Comparison of ENCODE assay signal across 8 mouse cellular contexts in the genomic region with DNA sequence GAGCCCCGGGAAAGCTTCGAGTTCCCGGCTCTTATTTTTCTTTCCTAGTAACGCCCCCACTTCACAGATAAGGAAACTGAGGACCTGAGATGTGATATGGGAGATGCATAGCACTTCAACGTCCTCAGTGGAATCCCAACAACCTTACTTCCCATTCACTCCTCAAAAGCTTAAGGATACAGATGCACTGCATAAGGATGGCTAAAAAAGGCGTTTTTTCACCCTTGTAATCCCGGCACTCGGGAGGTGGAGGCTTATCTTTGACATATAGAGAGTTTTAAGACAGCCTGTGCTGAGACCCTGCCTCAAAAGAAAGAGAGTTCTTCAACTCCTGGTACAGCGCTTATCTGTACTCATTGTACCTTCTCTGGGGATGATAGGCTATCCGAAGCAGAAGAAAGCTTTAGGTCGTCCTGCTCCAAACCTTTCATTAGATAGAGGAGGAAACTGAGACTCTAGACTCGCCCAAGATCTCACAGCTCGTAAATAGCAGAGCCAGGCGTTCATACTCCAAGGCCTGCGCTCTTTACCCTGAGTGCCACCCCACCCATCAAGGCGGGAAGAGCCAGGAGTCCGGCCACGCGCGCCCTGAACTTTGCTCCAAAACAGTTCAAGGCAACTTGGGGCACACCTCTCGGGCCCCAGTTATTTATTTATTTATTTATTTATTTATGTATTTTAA. TPM values are rescaled to one million over a fixed set of nuclear protein-coding genes. Genes with fewer than 3 reads are reported as not detected.
DNase-seq lines count a peak whose midpoint lies in the region; ATAC-seq lines count a peak whose summit lies in the region.

No protein-coding gene starts in this region.

- H3K36me3 ChIP-seq in forebrain, embryonic 11.5 days (ENCODE audit: control insufficient read depth, insufficient read depth, low read length): no peaks in the 10 kb centered on the region
- no peaks in the 10 kb centered on the region for H3K36me3 ChIP-seq in hindbrain, embryonic 13.5 days
- H3K36me3 ChIP-seq in limb, embryonic 15.5 days: no peaks in the 10 kb centered on the region

- peak overlapping the region; percentile 99 for H3K4me2 ChIP-seq in forebrain, embryonic 11.5 days (ENCODE audit: low read depth, low read length, severe bottlenecking)
- H3K4me2 ChIP-seq in hindbrain, embryonic 13.5 days: peak overlapping the region; percentile 96
- peak overlapping the region; percentile 82 for H3K4me2 ChIP-seq in limb, embryonic 15.5 days

- H3K9me3 ChIP-seq in forebrain, embryonic 11.5 days (ENCODE audit: control insufficient read depth, low read length): no peaks in the 10 kb centered on the region
- no peaks in the 10 kb centered on the region for H3K9me3 ChIP-seq in hindbrain, embryonic 13.5 days
- H3K9me3 ChIP-seq in limb, embryonic 15.5 days: no peaks in the 10 kb centered on the region

- peaks cover 2% of the 10 kb centered on the region; the same call in 1 of the 2 replicates for H3K4me1 ChIP-seq in forebrain, embryonic 11.5 days (replicated peaks; ENCODE audit: control insufficient read depth, insufficient read depth, low read length)
- H3K4me1 ChIP-seq in hindbrain, embryonic 13.5 days (replicated peaks): peaks cover 38% of the 10 kb centered on the region
- peaks cover 34% of the 10 kb centered on the region for H3K4me1 ChIP-seq in limb, embryonic 15.5 days

- ATAC-seq in cerebellum, adult (ENCODE audit: insufficient number of reproducible peaks, low FRiP score, low TSS enrichment): no peak
- no peak for ATAC-seq in forebrain, embryonic 11.5 days (replicated peaks; ENCODE audit: low FRiP score)
- ATAC-seq in hindbrain, embryonic 13.5 days (ENCODE audit: low FRiP score): no peak
- no peak for ATAC-seq in limb, embryonic 15.5 days (ENCODE audit: insufficient number of reproducible peaks, low FRiP score, low TSS enrichment, low read depth)

- H3K27ac ChIP-seq in forebrain, embryonic 11.5 days (ENCODE audit: low read depth, low read length): no peak overlapping the region
- H3K27ac ChIP-seq in hindbrain, embryonic 13.5 days: no peak overlapping the region; the same call in 1 of the 2 replicates
- peak overlapping the region; percentile 99 for H3K27ac ChIP-seq in limb, embryonic 15.5 days

- no peak overlapping the region for H3K9ac ChIP-seq in forebrain, embryonic 11.5 days (ENCODE audit: low read length)
- peak overlapping the region; percentile 79; the same call in 1 of the 2 replicates for H3K9ac ChIP-seq in hindbrain, embryonic 13.5 days
- no peak overlapping the region; the same call in 1 of the 2 replicates for H3K9ac ChIP-seq in limb, embryonic 15.5 days

- 2% methylated on average over 21 of the region's 21 CpGs for WGBS in forebrain, embryonic 11.5 days
- 2% methylated on average over 21 of the region's 21 CpGs for WGBS in hindbrain, embryonic 13.5 days
- WGBS in limb, embryonic 15.5 days: 2% methylated on average over 21 of the region's 21 CpGs

- H3K27me3 ChIP-seq in forebrain, embryonic 11.5 days (ENCODE audit: control insufficient read depth, insufficient read depth, low read length): peaks cover 52% of the 10 kb centered on the region
- peaks cover 90% of the 10 kb centered on the region for H3K27me3 ChIP-seq in hindbrain, embryonic 13.5 days
- peaks cover 4% of the 10 kb centered on the region for H3K27me3 ChIP-seq in limb, embryonic 15.5 days

- peak overlapping the region; percentile 55 for H3K4me3 ChIP-seq in forebrain, embryonic 11.5 days (ENCODE audit: low read depth, low read length)
- H3K4me3 ChIP-seq in hindbrain, embryonic 13.5 days: peak overlapping the region; percentile 59
- peak overlapping the region; percentile 75 for H3K4me3 ChIP-seq in limb, embryonic 15.5 days

- DNase-seq in cerebellum, adult 11 months: peak; percentile 39
- DNase-seq in NIH3T3 (ENCODE audit: low read depth): peak; percentile 71
- DNase-seq in forebrain, embryonic 11.5 days (ENCODE audit: low spot score): no peak
- peak; percentile 52 for DNase-seq in naive thymus-derived CD4-positive, alpha-beta T cell, adult 2 months (ENCODE audit: low read depth)
- DNase-seq in thymus, postnatal 14 days: no peak

RNA-seq across cellular contexts. Expression of gene Fosl2, which starts 1.4 kb away (rescaled TPM):
- polyA plus RNA-seq in forebrain, embryonic 11.5 days (2014; fragmentation: Nextera tagmentation; extraction: Ambion mirVana): 0.68 and 1.1 TPM in 2 replicates
- 0.36 and 0.40 TPM in 2 replicates for polyA plus RNA-seq in hindbrain, embryonic 13.5 days (2015; fragmentation: Nextera tagmentation; extraction: Ambion mirVana)
- polyA plus RNA-seq in limb, embryonic 15.5 days (2015; fragmentation: Nextera tagmentation; extraction: Ambion mirVana): 9.9 and 10.6 TPM in 2 replicates

Comparison
In these comparisons a context has a peak if more than half of its experiments do, and no peak if none do; other contexts are left out.
1. DNase-seq: peak in cerebellum, adult 11 months (single experiment), NIH3T3 (single experiment) and naive thymus-derived CD4-positive, alpha-beta T cell, adult 2 months (single experiment); none in forebrain, embryonic 11.5 days (single experiment) and thymus, postnatal 14 days (single experiment).
2. Peak in every context shown above with its lines, with median percentiles within 50 percentile points of each other: H3K4me2 ChIP-seq and H3K4me3 ChIP-seq.